Mouse (Mus musculus): ENCODE data around the gene Srd5a3.

Srd5a3 gene

GRCm38 (mm10) chr5:76154434-76155165, 14.5 kb downstream of the Srd5a3 start:
- DNase-seq: no peak

GRCm38 (mm10) chr5:76159555-76159954, 19.5 kb downstream of the Srd5a3 start:
- no peak for DNase-seq

GRCm38 (mm10) chr5:76160086-76160485, 20.0 kb downstream of the Srd5a3 start:
- no peak for DNase-seq

- no peak for DNase-seq
Measured at GRCm38 (mm10) chr5:76161491-76161890, 21.4 kb downstream of the Srd5a3 start.

- no peak for DNase-seq
Measured at GRCm38 (mm10) chr5:76162926-76163325, 22.9 kb downstream of the Srd5a3 start.

GRCm38 (mm10) chr5:76163828-76164390, 23.8 kb downstream of the Srd5a3 start:
- no peak for DNase-seq

- DNase-seq: no peak
Measured at GRCm38 (mm10) chr5:76164827-76165226, 24.8 kb downstream of the Srd5a3 start.

GRCm38 (mm10) chr5:76170522-76170921, 30.5 kb downstream of the Srd5a3 start:
- DNase-seq: no peak

GRCm38 (mm10) chr5:76171039-76171438, 31.0 kb downstream of the Srd5a3 start:
- DNase-seq: no peak

- DNase-seq: no peak
Measured at GRCm38 (mm10) chr5:76175051-76175450, 35.0 kb downstream of the Srd5a3 start.

- DNase-seq: no peak
Measured at GRCm38 (mm10) chr5:76176411-76176810, 36.3 kb downstream of the Srd5a3 start.

- DNase-seq: no peak
Measured at GRCm38 (mm10) chr5:76176841-76177240, 36.8 kb downstream of the Srd5a3 start.

GRCm38 (mm10) chr5:76177664-76178063, 37.6 kb downstream of the Srd5a3 start:
- no peak for DNase-seq

- no peak for DNase-seq
Measured at GRCm38 (mm10) chr5:76179171-76179570, 39.1 kb downstream of the Srd5a3 start.

GRCm38 (mm10) chr5:76179791-76180190, 39.7 kb downstream of the Srd5a3 start:
- DNase-seq: no peak

- no peak for DNase-seq
Measured at GRCm38 (mm10) chr5:76182326-76182725, 42.3 kb downstream of the Srd5a3 start.

- no peak for DNase-seq
Measured at GRCm38 (mm10) chr5:76183043-76183749, 43.1 kb downstream of the Srd5a3 start.

GRCm38 (mm10) chr5:76183750-76184261, 43.7 kb downstream of the Srd5a3 start, which contains the start of gene Tmem165:
Tmem165 (plus strand) TSS chr5:76183880.
- DNase-seq: peak; percentile 96 to 98

- DNase-seq: peak; percentile 65 to 76
Measured at GRCm38 (mm10) chr5:76184286-76185080, 44.4 kb downstream of the Srd5a3 start.

GRCm38 (mm10) chr5:76187885-76188284, 47.8 kb downstream of the Srd5a3 start:
- no peak for DNase-seq

- no peak for DNase-seq
Measured at GRCm38 (mm10) chr5:76190609-76191008, 50.5 kb downstream of the Srd5a3 start.

GRCm38 (mm10) chr5:76193075-76193474, 53.0 kb downstream of the Srd5a3 start:
- DNase-seq: no peak
